Mouse (Mus musculus) megakaryocyte, embryonic 14.5 days (primary cell): Measurements from ENCODE around the gene P4htm.

Source experiments
- FLI1 ChIP-seq: IDR thresholded peaks from 2 replicates; pipeline ENCODE4 v1.6.1; 2012; ENCODE audit warnings: low read length, inconsistent platforms, mixed read lengths
- GATA1 ChIP-seq: IDR thresholded peaks from 3 replicates; pipeline ENCODE4 v1.6.1; 2012; ENCODE audit warnings: mixed read lengths, low read length, inconsistent platforms, borderline replicate concordance

- TF ChIP-seq GATA1: no peak
- no peak for TF ChIP-seq FLI1
Measured at GRCm38 (mm10) chr9:108577934-108578544, 19.4 kb downstream of the P4htm start.
